Mouse (Mus musculus): Measurements from ENCODE around the gene Olfr898. TPM values are rescaled to one million over a fixed set of nuclear protein-coding genes. Genes with fewer than 3 reads are reported as not detected.

Olfr898 gene
- total and polyA plus RNA-seq, 3 experiments, result not detected

DNA sequence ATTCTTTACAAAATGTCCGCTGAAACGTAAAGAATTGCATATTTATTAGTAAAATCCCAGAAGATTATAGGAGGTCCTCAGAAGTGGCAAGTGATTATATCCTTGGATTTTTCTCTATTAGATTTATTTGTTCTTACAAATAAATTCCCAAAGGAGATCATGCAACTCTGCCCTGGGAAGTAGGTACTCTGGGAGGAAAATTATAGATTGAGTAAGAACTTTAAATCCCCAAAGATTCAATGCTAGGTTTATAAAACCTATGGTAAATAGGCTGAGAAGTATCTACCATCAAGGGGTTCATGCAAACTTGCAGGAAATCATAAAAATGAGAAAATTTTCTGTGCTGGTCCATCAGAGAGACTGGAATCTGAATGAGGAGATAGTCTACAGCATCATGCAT, 18.4 kb downstream of the Olfr898 start, which contains the start of gene Olfr250:
Gene Olfr250, plus strand, starts transcription at position 301 of the 400 bp plus-strand sequence.
- Histone ChIP-seq H3K9me3 (replicated peaks; ENCODE audit: insufficient read depth, low read length) (no peaks in the 10 kb centered on the region), H3K9ac (ENCODE audit: control insufficient read depth, low read depth, low read length, poor library complexity, severe bottlenecking) (no peak within 1 kb of the TSS), H3K4me3 (ENCODE audit: control insufficient read depth in 1 of 2, insufficient read depth in 1 of 2, low read depth in 2 of 2, low read length in 2 of 2) (no peak within 1 kb of the TSS), H3K79me2 (ENCODE audit: control insufficient read depth, insufficient read depth, low read length, poor library complexity) (no peaks in the 10 kb centered on the region), H3K4me1 (ENCODE audit: control insufficient read depth in 1 of 2, insufficient read depth in 2 of 2, low read length in 2 of 2) (no peaks in the 10 kb centered on the region), H3K36me3 (ENCODE audit: control insufficient read depth in 1 of 2, insufficient read depth in 2 of 2, low read length in 2 of 2) (no peaks in the 10 kb centered on the region), H3K27ac (ENCODE audit: control insufficient read depth, low read depth, low read length) (no peak within 1 kb of the TSS), H3K27me3 (ENCODE audit: control insufficient read depth in 1 of 2, insufficient read depth in 2 of 2, low read length in 2 of 2) (no peaks in the 10 kb centered on the region)
- TF ChIP-seq MYC (IDR thresholded peaks at IDR 0.05; ENCODE audit: low read depth, low read length) (no peak), JUND (IDR thresholded peaks at IDR 0.05; ENCODE audit: low read depth, low read length) (no peak), MAFK (IDR thresholded peaks at IDR 0.05; ENCODE audit: borderline replicate concordance, low read depth, low read length) (no peak), ZKSCAN1 (IDR thresholded peaks at IDR 0.05; ENCODE audit: low read depth, low read length) (no peak), UBTF (IDR thresholded peaks at IDR 0.05; ENCODE audit: borderline replicate concordance, insufficient read depth, low read depth, low read length) (no peak), USF2 (IDR thresholded peaks at IDR 0.05; ENCODE audit: borderline replicate concordance in 1 of 2, insufficient read depth in 1 of 2, low read depth in 1 of 2, low read length in 2 of 2) (no peak), SMC3 (IDR thresholded peaks at IDR 0.05; ENCODE audit: low read depth, low read length) (no peak), GATA1 (IDR thresholded peaks at IDR 0.05; ENCODE audit: low read depth, low read length) (no peak), USF1 (IDR thresholded peaks at IDR 0.05; ENCODE audit: low read depth, low read length) (no peak), POLR2A (IDR thresholded peaks at IDR 0.05; ENCODE audit: control insufficient read depth in 1 of 2, insufficient read depth in 1 of 2, low read depth in 1 of 2, low read length in 2 of 2, poor library complexity in 1 of 2) (no peak)
- DNase-seq (ENCODE audit: low read depth, low spot score), result no peak

DNA sequence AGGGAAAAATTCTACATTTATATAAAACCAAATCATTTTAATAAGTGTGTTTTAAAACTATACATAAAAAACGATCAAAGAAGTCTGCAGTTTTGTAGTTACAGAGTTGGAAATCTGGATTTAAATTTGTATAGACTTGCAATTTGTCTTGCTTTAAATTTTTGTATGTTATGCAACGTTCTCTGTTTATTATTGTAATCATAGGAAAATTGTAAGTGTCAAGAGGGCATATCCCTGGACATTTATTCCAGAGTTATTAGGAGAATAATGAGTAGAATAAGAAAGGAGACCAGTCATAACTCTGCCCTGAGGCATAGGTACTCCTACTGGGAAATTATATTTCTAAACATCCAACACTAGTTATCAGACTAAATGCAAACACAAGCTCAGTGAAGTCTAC, 28.6 kb downstream of the Olfr898 start, which contains the start of gene Olfr251:
Gene Olfr251, plus strand, starts transcription at position 301 of the 400 bp plus-strand sequence.
- no peaks in the 10 kb centered on the region for H3K4me1 ChIP-seq (ENCODE audit: control insufficient read depth in 1 of 2, insufficient read depth in 2 of 2, low read length in 2 of 2)
- no peak within 1 kb of the TSS for H3K9ac ChIP-seq (ENCODE audit: control insufficient read depth, low read depth, low read length, poor library complexity, severe bottlenecking)
- DNase-seq (ENCODE audit: low read depth, low spot score), result no peak
- H3K27ac ChIP-seq (ENCODE audit: control insufficient read depth, low read depth, low read length), result no peak within 1 kb of the TSS
- no peak for TF ChIP-seq ZNF384 (IDR thresholded peaks at IDR 0.05; ENCODE audit: low read depth, low read length)
- TF ChIP-seq CHD2 (IDR thresholded peaks at IDR 0.05; ENCODE audit: low read length), result no peak
- no peak for TF ChIP-seq TBP (IDR thresholded peaks at IDR 0.05; ENCODE audit: low read depth, low read length)
- TF ChIP-seq HCFC1 (IDR thresholded peaks at IDR 0.05; ENCODE audit: low read depth, low read length), result no peak
- no peak for TF ChIP-seq CTCF (IDR thresholded peaks at IDR 0.05 in 2 of 3, conservative IDR thresholded peaks at IDR 0.05 in 1 of 3; ENCODE audit: control insufficient read depth in 1 of 3, insufficient read depth in 1 of 3, low read depth in 2 of 3, low read length in 3 of 3, poor library complexity in 1 of 3, severe bottlenecking in 1 of 3)
- TF ChIP-seq MXI1 (IDR thresholded peaks at IDR 0.05; ENCODE audit: low read depth, low read length), result no peak
- TF ChIP-seq POLR2AphosphoS2 (IDR thresholded peaks at IDR 0.05; ENCODE audit: low read length), result no peak
- no peak for TF ChIP-seq MAX (IDR thresholded peaks at IDR 0.05; ENCODE audit: low read length)
- TF ChIP-seq POLR2A (IDR thresholded peaks at IDR 0.05; ENCODE audit: control insufficient read depth in 1 of 2, insufficient read depth in 1 of 2, low read depth in 1 of 2, low read length in 2 of 2, poor library complexity in 1 of 2), result no peak
- no peak for TF ChIP-seq MAFK (IDR thresholded peaks at IDR 0.05; ENCODE audit: borderline replicate concordance, low read depth, low read length)
- no peak for TF ChIP-seq POLR2AphosphoS5 (IDR thresholded peaks at IDR 0.05; ENCODE audit: borderline replicate concordance, low read depth, low read length)
- no peak for TF ChIP-seq MYB (IDR thresholded peaks at IDR 0.05; ENCODE audit: low read depth, low read length)
- TF ChIP-seq UBTF (IDR thresholded peaks at IDR 0.05; ENCODE audit: borderline replicate concordance, insufficient read depth, low read depth, low read length), result no peak
- H3K4me3 ChIP-seq (ENCODE audit: control insufficient read depth in 1 of 2, insufficient read depth in 1 of 2, low read depth in 2 of 2, low read length in 2 of 2), result no peak within 1 kb of the TSS
- no peaks in the 10 kb centered on the region for H3K27me3 ChIP-seq (ENCODE audit: control insufficient read depth in 1 of 2, insufficient read depth in 2 of 2, low read length in 2 of 2)
- H3K79me2 ChIP-seq (ENCODE audit: control insufficient read depth, insufficient read depth, low read length, poor library complexity), result no peaks in the 10 kb centered on the region
- H3K9me3 ChIP-seq (replicated peaks; ENCODE audit: insufficient read depth, low read length), result no peaks in the 10 kb centered on the region
- no peaks in the 10 kb centered on the region for H3K36me3 ChIP-seq (ENCODE audit: control insufficient read depth in 1 of 2, insufficient read depth in 2 of 2, low read length in 2 of 2)
